Mouse (Mus musculus) neural tube, embryonic 11.5 days (tissue): ENCODE results near the gene Pih1d3. TPM values are rescaled to one million over a fixed set of nuclear protein-coding genes. Genes with fewer than 3 reads are reported as not detected.

Source experiments
- ATAC-seq: fragments of 200-750 bp; cut with Nextera tagmentation; 2 replicates; pipeline ENCODE4 v1.8.0; 2017; ENCODE audit warnings: moderate number of reproducible peaks, mild to moderate bottlenecking, moderate TSS enrichment, moderate library complexity; ENCODE audit not compliant: insufficient read depth, low FRiP score, low TSS enrichment
- DNase-seq: peaks from one replicate; pipeline ENCODE4 v3.0.0-alpha.2; 2015; ENCODE audit warnings: low spot score
- H3K27ac ChIP-seq: fragments of 300-500 bp; sonication (generic); 2 replicates; pipeline ENCODE4 v1.5.1; 2014; ENCODE audit warnings: low read depth, mild to moderate bottlenecking, low read length
- H3K27me3 ChIP-seq: fragments of 300-500 bp; sonication (generic); 2 replicates; pipeline ENCODE4 v1.6.1; 2014; ENCODE audit warnings: mild to moderate bottlenecking, low read length, mixed read lengths; ENCODE audit not compliant: control insufficient read depth, insufficient read depth
- H3K36me3 ChIP-seq: fragments of 300-500 bp; sonication (generic); 2 replicates; pipeline ENCODE4 v1.6.1; 2014; ENCODE audit warnings: mild to moderate bottlenecking, low read length, moderate library complexity, mixed read lengths; ENCODE audit not compliant: control insufficient read depth, insufficient read depth
- H3K4me1 ChIP-seq: fragments of 300-500 bp; sonication (generic); 2 replicates; pipeline ENCODE4 v1.6.1; 2014; ENCODE audit warnings: low read length, mixed read lengths; ENCODE audit not compliant: control insufficient read depth, insufficient read depth
- H3K4me2 ChIP-seq: fragments of 300-500 bp; sonication (generic); 2 replicates; pipeline ENCODE4 v1.6.1; 2014; ENCODE audit warnings: low read depth, mild to moderate bottlenecking, moderate library complexity
- H3K4me3 ChIP-seq: fragments of 300-500 bp; sonication (generic); 2 replicates; pipeline ENCODE4 v1.5.1; 2014; ENCODE audit warnings: low read depth, low read length
- H3K9ac ChIP-seq: fragments of 300-500 bp; sonication (generic); 2 replicates; pipeline ENCODE4 v1.6.1; 2014; ENCODE audit warnings: mild to moderate bottlenecking, low read length
- H3K9me3 ChIP-seq: fragments of 300-500 bp; sonication (generic); 2 replicates; pipeline ENCODE4 v1.6.1; 2016; ENCODE audit warnings: low read length; ENCODE audit not compliant: control insufficient read depth
- WGBS: fragments of 180-500 bp; shearing (Covaris S2); extraction: QIAGEN DNeasy Blood & Tissue Kit; methylation state at CpG from one replicate; pipeline ENCODE4 v1.1.7; 2014; 5-methylcytosine and 5-hydroxymethylcytosine counted together
- polyA plus RNA-seq: library from polyadenylated mRNA; unstranded; fragments of >200 nt; fragmentation: Nextera tagmentation; extraction: Ambion mirVana; gene quantifications from 2 replicates; pipeline ENCODE4 v1.2.1, GENCODE M21; 2014

The Pih1d3 gene
- not detected in 2 replicates for polyA plus RNA-seq

DNA sequence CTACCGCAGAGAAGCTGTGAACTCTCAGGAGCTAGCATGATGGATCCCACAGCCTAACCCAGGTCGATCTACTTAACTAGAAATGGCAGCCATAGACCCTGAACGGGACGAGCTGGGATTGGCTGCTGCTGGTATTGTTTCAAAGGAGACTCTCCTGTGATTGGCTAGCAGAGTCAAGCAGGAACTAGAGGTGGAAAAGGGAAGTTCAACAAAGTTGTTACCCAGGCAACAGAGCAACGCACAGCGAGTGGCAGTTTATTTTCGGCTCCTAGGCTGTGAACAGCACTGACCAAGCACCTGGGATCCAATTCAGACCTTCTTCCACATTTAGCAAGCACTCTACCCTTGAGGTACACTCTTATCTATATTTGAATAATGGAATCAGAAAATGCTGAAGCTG lies at the start of gene Pih1d3, which contains the start of gene 4931428L18Rik:
Gene Pih1d3 (plus strand): TSS at position 275 of the 400 bp plus-strand sequence.
Gene 4931428L18Rik (minus strand): TSS at position 121 of the 400 bp plus-strand sequence.
- no peaks in the 10 kb centered on the region for H3K4me1 ChIP-seq
- no peaks in the 10 kb centered on the region for H3K27me3 ChIP-seq
- no peaks in the 10 kb centered on the region for H3K9me3 ChIP-seq
- no peak within 1 kb of the TSS for H3K4me2 ChIP-seq
- H3K9ac ChIP-seq: no peak within 1 kb of the TSS
- WGBS: 85% methylated on average over 7 of the region's 7 CpGs
- H3K36me3 ChIP-seq: no peaks in the 10 kb centered on the region
- DNase-seq: no peak
- H3K27ac ChIP-seq: no peak within 1 kb of the TSS
- H3K4me3 ChIP-seq: no peak within 1 kb of the TSS
- ATAC-seq: no peak

DNA sequence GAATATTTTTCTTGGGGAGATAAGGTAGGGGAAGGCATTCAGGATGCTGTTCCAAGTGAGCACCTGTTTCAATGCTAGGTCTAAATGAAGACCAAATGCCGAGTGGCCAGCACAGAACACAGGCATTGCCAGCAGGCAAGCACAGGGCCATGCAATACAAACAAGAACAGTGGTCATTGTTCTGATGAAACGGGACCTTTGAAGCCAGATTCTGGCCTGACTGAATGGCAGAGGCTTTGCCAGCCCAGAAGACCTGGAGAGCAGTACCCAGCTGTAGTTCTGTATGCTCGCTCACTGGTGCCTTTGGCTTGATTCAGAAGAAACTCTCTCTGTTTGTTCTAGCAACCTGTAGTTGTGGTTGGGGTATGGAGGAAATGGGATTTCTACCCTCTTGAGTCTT lies 47.2 kb upstream of the Pih1d3 start:
- no peaks in the 10 kb centered on the region for H3K4me1 ChIP-seq
- H3K4me3 ChIP-seq: no peak overlapping the region
- WGBS: 77% methylated on average over 3 of the region's 3 CpGs
- ATAC-seq (no peak), DNase-seq (no peak)
- no peak overlapping the region for H3K9ac ChIP-seq
- no peak overlapping the region for H3K4me2 ChIP-seq
- no peaks in the 10 kb centered on the region for H3K9me3 ChIP-seq
- H3K36me3 ChIP-seq: no peaks in the 10 kb centered on the region
- no peak overlapping the region for H3K27ac ChIP-seq
- no peaks in the 10 kb centered on the region for H3K27me3 ChIP-seq

DNA sequence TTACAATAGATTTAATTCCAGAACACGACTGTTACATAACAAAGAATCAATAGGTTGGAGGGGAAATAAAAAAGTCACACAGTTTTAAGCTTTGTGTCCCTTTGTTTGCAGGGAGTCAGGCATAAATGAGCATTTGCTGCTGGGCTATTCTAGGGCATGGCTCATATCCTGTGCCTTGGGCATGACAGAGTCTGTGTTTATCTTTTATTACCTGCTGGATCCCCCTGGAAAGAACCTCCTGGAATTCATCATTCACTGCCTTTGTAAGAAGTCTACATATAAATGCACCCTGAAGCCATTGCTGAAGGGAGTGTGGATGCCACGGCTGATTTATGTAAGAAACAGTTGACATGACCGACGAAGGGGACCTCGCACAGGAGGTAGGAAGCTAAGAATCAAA lies 46.5 kb upstream of the Pih1d3 start, which contains the start of gene Lgsn:
Gene Lgsn (plus strand): TSS at position 301 of the 400 bp plus-strand sequence.
- 75% methylated on average over 5 of the region's 5 CpGs for WGBS
- ATAC-seq: no peak
- no peaks in the 10 kb centered on the region for H3K36me3 ChIP-seq

DNA sequence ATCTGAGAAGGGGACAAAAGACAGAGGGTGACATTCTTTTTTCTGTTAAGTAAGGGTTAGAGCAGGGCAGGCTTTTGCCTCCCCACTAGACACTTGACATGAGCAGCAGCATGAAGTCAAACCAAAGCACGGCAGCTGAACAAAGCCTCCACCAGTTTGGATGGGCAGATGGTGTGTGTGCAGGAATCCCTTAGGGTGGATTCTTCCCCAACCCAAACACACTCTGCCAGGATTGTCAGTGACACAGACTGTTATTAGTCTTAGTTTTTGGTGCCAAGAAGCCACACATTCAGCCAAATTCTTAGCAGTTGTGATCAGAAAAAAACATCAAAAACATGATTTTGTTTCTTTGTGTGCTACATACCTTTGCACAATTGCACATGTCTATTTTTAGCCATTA lies 44.4 kb upstream of the Pih1d3 start:
- Histone ChIP-seq H3K27ac (no peak overlapping the region), H3K36me3 (no peaks in the 10 kb centered on the region), H3K4me2 (no peak overlapping the region), H3K9me3 (no peaks in the 10 kb centered on the region), H3K9ac (no peak overlapping the region), H3K4me1 (no peaks in the 10 kb centered on the region), H3K4me3 (no peak overlapping the region), H3K27me3 (no peaks in the 10 kb centered on the region)
- WGBS: 69% methylated on average over 1 of the region's 1 CpGs
- no peak for ATAC-seq
- no peak for DNase-seq

More for the DNA sequence above, 46.5 kb upstream of the Pih1d3 start, which contains the start of gene Lgsn:
- H3K27ac ChIP-seq: no peak within 1 kb of the TSS
- H3K27me3 ChIP-seq: no peaks in the 10 kb centered on the region
- no peaks in the 10 kb centered on the region for H3K4me1 ChIP-seq
- H3K4me2 ChIP-seq: no peak within 1 kb of the TSS
- H3K9me3 ChIP-seq: no peaks in the 10 kb centered on the region
- no peak for DNase-seq
- H3K9ac ChIP-seq: no peak within 1 kb of the TSS
- no peak within 1 kb of the TSS for H3K4me3 ChIP-seq

DNA sequence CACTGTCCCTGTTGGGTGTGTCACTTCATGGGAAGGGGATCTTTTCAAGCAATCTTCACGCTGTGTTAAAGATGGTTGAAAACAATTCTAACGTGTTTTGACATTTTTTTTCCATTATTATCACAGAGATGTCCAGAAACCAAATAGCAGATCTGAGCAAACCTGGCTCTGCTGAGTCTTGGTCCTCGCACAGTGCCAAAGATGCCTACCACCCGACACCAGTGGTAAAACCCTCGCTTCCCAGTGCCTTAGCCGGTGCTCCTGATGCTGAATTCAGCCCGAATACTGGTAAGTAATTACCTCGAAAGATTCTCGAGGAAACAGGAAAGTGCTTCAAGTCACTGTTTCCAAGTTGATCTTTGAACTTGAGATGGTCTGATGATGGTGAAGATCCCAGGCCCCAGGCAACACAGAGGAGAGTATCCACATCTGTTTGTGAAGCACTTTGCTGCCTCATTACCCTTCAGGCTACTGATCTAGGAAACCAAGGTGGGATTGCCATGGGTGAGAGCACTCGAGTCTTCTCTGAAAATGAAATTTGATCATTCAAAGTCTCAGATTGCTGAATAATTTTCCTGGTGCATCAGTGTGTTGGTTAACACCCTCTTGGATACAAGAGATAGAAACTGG lies 32.3 kb upstream of the Pih1d3 start:
- H3K4me2 ChIP-seq: no peak overlapping the region
- no peak overlapping the region for H3K9ac ChIP-seq
- H3K27ac ChIP-seq: no peak overlapping the region
- no peaks in the 10 kb centered on the region for H3K36me3 ChIP-seq
- 87% methylated on average over 10 of the region's 10 CpGs for WGBS
- H3K4me3 ChIP-seq: no peak overlapping the region
- ATAC-seq: no peak
- no peaks in the 10 kb centered on the region for H3K9me3 ChIP-seq
- DNase-seq: no peak
- H3K27me3 ChIP-seq: no peaks in the 10 kb centered on the region
- no peaks in the 10 kb centered on the region for H3K4me1 ChIP-seq

DNA sequence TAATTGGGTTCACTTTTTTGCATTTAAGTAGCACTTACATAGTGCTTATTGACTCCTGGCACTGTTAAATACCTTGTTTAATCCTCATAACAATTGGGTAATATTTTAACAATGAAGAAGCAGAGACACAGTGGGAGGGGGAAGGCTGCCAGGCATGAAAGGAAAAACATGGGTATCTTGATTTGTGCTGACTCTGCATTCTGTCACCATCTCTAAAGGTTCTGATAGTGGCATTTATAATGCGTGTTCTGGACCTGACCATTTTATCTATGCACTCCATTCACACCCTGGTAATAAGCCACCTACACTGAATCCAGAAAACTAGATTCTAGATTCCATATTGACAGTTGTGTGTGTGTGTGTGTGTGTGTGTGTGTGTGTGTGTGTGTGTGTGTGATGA lies 27.0 kb upstream of the Pih1d3 start:
- no peaks in the 10 kb centered on the region for H3K36me3 ChIP-seq
- ATAC-seq (no peak), DNase-seq (no peak)
- H3K9ac ChIP-seq: no peak overlapping the region
- no peaks in the 10 kb centered on the region for H3K9me3 ChIP-seq
- H3K4me1 ChIP-seq: no peaks in the 10 kb centered on the region
- no peak overlapping the region for H3K4me2 ChIP-seq
- WGBS: 85% methylated on average over 1 of the region's 1 CpGs
- H3K27me3 ChIP-seq: no peaks in the 10 kb centered on the region
- H3K27ac ChIP-seq: no peak overlapping the region
- no peak overlapping the region for H3K4me3 ChIP-seq

DNA sequence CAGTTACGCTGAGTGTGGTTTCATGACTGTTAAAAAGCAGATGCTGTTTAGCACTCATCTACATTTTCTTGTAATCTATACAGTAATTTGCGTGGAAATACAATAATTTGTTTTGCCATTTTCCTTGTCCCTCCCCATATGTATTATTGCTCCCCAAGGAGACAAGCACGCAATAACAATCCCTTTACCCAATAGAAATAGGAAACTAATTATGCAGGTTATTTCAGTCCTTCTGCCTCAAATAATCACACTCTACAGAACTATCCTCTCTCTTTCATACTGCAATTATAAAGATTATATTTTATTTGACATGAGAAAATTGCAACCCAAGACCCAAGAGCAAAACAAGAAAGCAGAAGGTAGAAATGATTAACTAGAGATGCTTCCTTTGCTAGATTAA lies 25.7 kb upstream of the Pih1d3 start:
- no peak overlapping the region for H3K9ac ChIP-seq
- H3K4me3 ChIP-seq: no peak overlapping the region
- WGBS: 87% methylated on average over 3 of the region's 3 CpGs
- no peaks in the 10 kb centered on the region for H3K4me1 ChIP-seq
- H3K27me3 ChIP-seq: no peaks in the 10 kb centered on the region
- no peaks in the 10 kb centered on the region for H3K36me3 ChIP-seq
- H3K9me3 ChIP-seq: no peaks in the 10 kb centered on the region
- DNase-seq: no peak
- no peak overlapping the region for H3K4me2 ChIP-seq
- no peak for ATAC-seq
- no peak overlapping the region for H3K27ac ChIP-seq

DNA sequence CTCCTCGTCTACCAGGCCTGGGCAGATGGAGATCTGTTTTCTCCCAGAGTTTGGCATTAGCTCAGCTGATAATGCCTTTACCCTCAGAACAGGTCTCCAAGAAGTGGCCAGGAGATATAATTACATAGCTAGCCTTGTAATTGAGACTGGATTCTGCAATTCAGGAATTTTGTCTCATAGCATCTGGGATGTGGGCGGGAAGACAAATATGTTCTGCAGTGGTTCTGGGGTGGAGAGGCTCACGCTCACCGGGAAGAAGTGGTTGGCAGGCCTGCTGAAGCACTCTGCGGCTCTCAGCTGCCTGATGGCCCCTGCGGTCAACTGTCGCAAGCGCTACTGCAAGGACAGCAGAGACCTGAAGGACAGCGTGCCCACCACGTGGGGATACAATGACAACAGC lies 18.9 kb upstream of the Pih1d3 start:
- ATAC-seq (no peak), DNase-seq (no peak)
- 89% methylated on average over 10 of the region's 10 CpGs for WGBS
- Histone ChIP-seq H3K27ac (no peak overlapping the region), H3K4me1 (no peaks in the 10 kb centered on the region), H3K4me3 (no peak overlapping the region), H3K9me3 (no peaks in the 10 kb centered on the region), H3K27me3 (no peaks in the 10 kb centered on the region), H3K4me2 (no peak overlapping the region), H3K36me3 (no peaks in the 10 kb centered on the region), H3K9ac (no peak overlapping the region)

DNA sequence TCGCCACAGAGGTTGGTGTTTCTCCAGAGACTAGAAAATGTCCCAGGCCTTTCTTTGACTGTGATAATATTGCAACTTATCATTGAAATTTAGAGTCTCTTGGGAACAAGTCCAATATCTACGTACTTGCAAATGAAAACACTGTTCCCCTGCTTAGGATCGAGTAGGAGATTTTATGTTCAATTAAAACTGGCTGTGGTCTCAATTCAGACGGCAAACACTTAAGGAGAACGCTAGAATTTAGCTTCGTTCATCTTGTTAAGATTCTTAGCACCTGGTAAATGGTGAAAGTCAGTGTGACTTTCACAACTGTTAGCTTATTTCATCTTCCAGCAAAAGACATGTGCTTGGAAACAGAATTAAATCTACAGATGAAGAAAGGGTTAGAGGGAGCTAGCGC lies 17.3 kb upstream of the Pih1d3 start:
- no peak overlapping the region for H3K4me2 ChIP-seq
- no peak overlapping the region for H3K27ac ChIP-seq
- ATAC-seq: no peak
- no peak overlapping the region for H3K9ac ChIP-seq
- no peaks in the 10 kb centered on the region for H3K36me3 ChIP-seq
- H3K4me1 ChIP-seq: no peaks in the 10 kb centered on the region
- H3K9me3 ChIP-seq: no peaks in the 10 kb centered on the region
- H3K4me3 ChIP-seq: no peak overlapping the region
- H3K27me3 ChIP-seq: no peaks in the 10 kb centered on the region
- DNase-seq: no peak
- WGBS: 85% methylated on average over 7 of the region's 7 CpGs
